Comparison of ENCODE assay signal across 21 mouse cellular contexts in the genomic region with DNA sequence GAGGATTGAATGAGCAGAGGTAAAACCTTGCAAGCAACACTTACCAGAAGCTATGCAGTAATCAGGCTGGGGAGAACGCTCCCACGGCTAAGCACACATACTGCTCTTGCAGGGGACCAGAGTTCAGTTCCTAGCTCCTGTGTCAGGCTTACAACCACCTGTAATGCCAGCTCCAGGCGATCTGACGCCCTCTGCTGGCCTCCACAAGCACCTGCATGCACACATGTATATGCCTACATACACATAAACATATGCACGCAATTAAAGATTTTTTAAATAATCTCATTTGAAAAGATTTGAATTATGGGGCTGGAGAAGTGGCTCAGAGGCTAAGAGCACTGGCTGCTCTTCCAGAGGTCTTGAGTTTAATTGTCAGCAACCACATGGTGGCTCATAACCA. TPM values are rescaled to one million over a fixed set of nuclear protein-coding genes. Genes with fewer than 3 reads are reported as not detected.
DNase-seq lines count a peak whose midpoint lies in the region; ATAC-seq and TF ChIP-seq lines count a peak whose summit lies in the region.
"Had no signal": no experiment of that assay in that cellular context is flagged by ENCODE, and none has a peak within 500 bp of the region (broad histone marks: within the 10 kb centered on the region; RNA-seq: fewer than 3 reads in every experiment).

No protein-coding gene starts in this region.

- H3K4me3 ChIP-seq in cerebellum, adult 2 months (replicated peaks; ENCODE audit: insufficient read depth, low read depth, low read length): no peak overlapping the region
- no peak overlapping the region for H3K4me3 ChIP-seq in left cerebral cortex, adult 2 months
- no peak overlapping the region for H3K4me3 ChIP-seq in midbrain, postnatal 0 days (ENCODE audit: low read depth, low read length)
- no peak overlapping the region for H3K4me3 ChIP-seq in midbrain, embryonic 16.5 days (ENCODE audit: low read depth, low read length)
- no peak overlapping the region for H3K4me3 ChIP-seq in small intestine, adult 2 months (ENCODE audit: low read depth, low read length)
- no peak overlapping the region for H3K4me3 ChIP-seq in forebrain, embryonic 10.5 days
- H3K4me3 ChIP-seq: embryonic facial prominence, embryonic 13.5 days; heart, embryonic 13.5 days; hindbrain, embryonic 13.5 days; intestine, embryonic 15.5 days; limb, embryonic 15.5 days; lung, embryonic 15.5 days; midbrain, embryonic 15.5 days had no signal

- 80% methylated on average over 5 of the region's 5 CpGs for WGBS in cerebellum, adult 2 months
- WGBS in midbrain, postnatal 0 days: 81% methylated on average over 5 of the region's 5 CpGs
- WGBS in midbrain, embryonic 16.5 days: 81% methylated on average over 5 of the region's 5 CpGs
- 75% methylated on average over 5 of the region's 5 CpGs for WGBS in small intestine, adult 2 months
- WGBS in forebrain, embryonic 10.5 days: 77% methylated on average over 5 of the region's 5 CpGs

- no peak for DNase-seq in cerebellum, adult 2 months
- no peak for DNase-seq in left cerebral cortex, adult 2 months (ENCODE audit: extremely low spot score in 1 of 2, low spot score in 2 of 2)
- no peak for DNase-seq in left cerebral cortex, adult 11 months (ENCODE audit: low spot score)
- no peak for DNase-seq in midbrain, postnatal 0 days (ENCODE audit: low spot score)
- no peak for DNase-seq in forebrain, embryonic 10.5 days (ENCODE audit: extremely low spot score, low spot score)
- DNase-seq: adrenal gland, adult 8-10 months; cerebellum, postnatal 10 days; forebrain, postnatal 0 days; layer of hippocampus, postnatal 36 days; right cerebral cortex, postnatal 25 days; thymus, postnatal 25 days had no signal

- no peaks in the 10 kb centered on the region for H3K27me3 ChIP-seq in cerebellum, adult 2 months (ENCODE audit: control insufficient read depth, insufficient read depth, low read length)
- no peaks in the 10 kb centered on the region for H3K27me3 ChIP-seq in midbrain, postnatal 0 days (ENCODE audit: insufficient read depth, low read length)
- no peaks in the 10 kb centered on the region for H3K27me3 ChIP-seq in midbrain, embryonic 16.5 days (ENCODE audit: control insufficient read depth, insufficient read depth, low read depth, low read length)
- no peaks in the 10 kb centered on the region for H3K27me3 ChIP-seq in small intestine, adult 2 months (ENCODE audit: control insufficient read depth, insufficient read depth, low read length)
- no peaks in the 10 kb centered on the region for H3K27me3 ChIP-seq in forebrain, embryonic 10.5 days (ENCODE audit: poor library complexity, severe bottlenecking)
- H3K27me3 ChIP-seq: embryonic facial prominence, embryonic 13.5 days; heart, embryonic 13.5 days; hindbrain, embryonic 13.5 days; intestine, embryonic 15.5 days; limb, embryonic 15.5 days; lung, embryonic 15.5 days; midbrain, embryonic 15.5 days had no signal

- H3K9ac ChIP-seq in midbrain, postnatal 0 days (replicated peaks; ENCODE audit: low read length, poor library complexity, severe bottlenecking): no peak overlapping the region
- no peak overlapping the region for H3K9ac ChIP-seq in midbrain, embryonic 16.5 days (ENCODE audit: low read depth, low read length)
- H3K9ac ChIP-seq: embryonic facial prominence, embryonic 13.5 days; forebrain, postnatal 0 days; heart, embryonic 13.5 days; hindbrain, embryonic 13.5 days; intestine, embryonic 15.5 days; limb, embryonic 15.5 days; lung, embryonic 15.5 days; midbrain, embryonic 15.5 days had no signal

- no peak for TF ChIP-seq CTCF in cerebellum, adult 2 months (IDR thresholded peaks at IDR 0.05; ENCODE audit: borderline replicate concordance, insufficient read depth, low read depth, low read length)
- peak; percentile 31 for TF ChIP-seq CTCF in left cerebral cortex, adult 2 months (IDR thresholded peaks at IDR 0.05)
- TF ChIP-seq CTCF in midbrain, postnatal 0 days (IDR thresholded peaks at IDR 0.05): peak; percentile 37
- peak; percentile 17; the same call in 1 of the 2 replicates for TF ChIP-seq CTCF in small intestine, adult 2 months (IDR thresholded peaks at IDR 0.05; ENCODE audit: extremely low read depth, insufficient read length, insufficient replicate concordance, low read depth, low read length)

- H3K27ac ChIP-seq in cerebellum, adult 2 months (ENCODE audit: insufficient read depth, low read length): peak overlapping the region; percentile 43; the same call in 1 of the 2 replicates
- peak overlapping the region; percentile 71 for H3K27ac ChIP-seq in left cerebral cortex, adult 2 months
- H3K27ac ChIP-seq in midbrain, postnatal 0 days (ENCODE audit: low read depth, low read length): no peak overlapping the region
- H3K27ac ChIP-seq in midbrain, embryonic 16.5 days (ENCODE audit: low read length): no peak overlapping the region
- H3K27ac ChIP-seq in small intestine, adult 2 months (ENCODE audit: insufficient read depth, low read depth, low read length): no peak overlapping the region
- H3K27ac ChIP-seq in forebrain, embryonic 10.5 days: no peak overlapping the region
- H3K27ac ChIP-seq: embryonic facial prominence, embryonic 13.5 days; heart, embryonic 13.5 days; hindbrain, embryonic 13.5 days; intestine, embryonic 15.5 days; limb, embryonic 15.5 days; lung, embryonic 15.5 days; midbrain, embryonic 15.5 days had no signal

- ATAC-seq in cerebellum, adult (ENCODE audit: insufficient number of reproducible peaks, low FRiP score, low TSS enrichment): no peak
- ATAC-seq in midbrain, postnatal 0 days (ENCODE audit: low FRiP score): no peak
- ATAC-seq in midbrain, embryonic 16.5 days: no peak
- ATAC-seq: forebrain, postnatal 0 days; intestine, embryonic 15.5 days; midbrain, embryonic 15.5 days had no signal

- H3K36me3 ChIP-seq in midbrain, postnatal 0 days (ENCODE audit: insufficient read depth, low read length): no peaks in the 10 kb centered on the region; the same call in none of the 2 replicates
- H3K36me3 ChIP-seq in midbrain, embryonic 16.5 days (ENCODE audit: control insufficient read depth, insufficient read depth, low read length): peaks cover 3% of the 10 kb centered on the region; the same call in 1 of the 2 replicates
- H3K36me3 ChIP-seq in small intestine, adult 2 months (ENCODE audit: control insufficient read depth, insufficient read depth, low read length): peaks cover 1% of the 10 kb centered on the region; the same call in 1 of the 2 replicates
- H3K36me3 ChIP-seq in forebrain, embryonic 10.5 days (replicated peaks): no peaks in the 10 kb centered on the region
- H3K36me3 ChIP-seq: embryonic facial prominence, embryonic 13.5 days; intestine, embryonic 15.5 days; limb, embryonic 15.5 days; lung, embryonic 15.5 days; midbrain, embryonic 15.5 days had no signal

- no peaks in the 10 kb centered on the region for H3K9me3 ChIP-seq in midbrain, postnatal 0 days (ENCODE audit: low read length)
- H3K9me3 ChIP-seq in midbrain, embryonic 16.5 days (replicated peaks; ENCODE audit: control insufficient read depth, low read length, poor library complexity, severe bottlenecking): 0 out of 2 replicates have a peak, but pooled peaks cover 3% of the 10 kb centered on the region
- peaks cover 4% of the 10 kb centered on the region; the same call in 1 of the 2 replicates for H3K9me3 ChIP-seq in forebrain, embryonic 10.5 days
- H3K9me3 ChIP-seq: heart, embryonic 13.5 days; hindbrain, embryonic 13.5 days; intestine, embryonic 15.5 days; limb, embryonic 15.5 days; lung, embryonic 15.5 days; midbrain, embryonic 15.5 days had no signal

- intact Hi-C loops in left cerebral cortex, adult 2 months (cut with DNase I): loop anchor here (10.0 kb wide), 1 partner anchor 198 kb away; no protein-coding TSS in a partner anchor

- no peak overlapping the region for H3K4me2 ChIP-seq in midbrain, postnatal 0 days (ENCODE audit: low read depth, low read length, poor library complexity, severe bottlenecking)
- H3K4me2 ChIP-seq in midbrain, embryonic 16.5 days (ENCODE audit: low read length): no peak overlapping the region
- H3K4me2 ChIP-seq: embryonic facial prominence, embryonic 13.5 days; heart, embryonic 13.5 days; hindbrain, embryonic 13.5 days; intestine, embryonic 15.5 days; limb, embryonic 15.5 days; lung, embryonic 15.5 days; midbrain, embryonic 15.5 days had no signal

- H3K4me1 ChIP-seq in cerebellum, adult 2 months (ENCODE audit: control insufficient read depth, insufficient read depth, low read length): no peaks in the 10 kb centered on the region
- no peaks in the 10 kb centered on the region; the same call in 1 of the 2 replicates for H3K4me1 ChIP-seq in midbrain, postnatal 0 days (ENCODE audit: insufficient read depth, low read length)
- H3K4me1 ChIP-seq in midbrain, embryonic 16.5 days (ENCODE audit: control insufficient read depth, insufficient read depth, low read length): no peaks in the 10 kb centered on the region
- H3K4me1 ChIP-seq in small intestine, adult 2 months (ENCODE audit: control insufficient read depth, insufficient read depth, insufficient read length, low read length): 0 out of 2 replicates have a peak, but pooled peaks cover 2% of the 10 kb centered on the region
- H3K4me1 ChIP-seq in forebrain, embryonic 10.5 days: peaks cover 19% of the 10 kb centered on the region
- H3K4me1 ChIP-seq: embryonic facial prominence, embryonic 13.5 days; intestine, embryonic 15.5 days; lung, embryonic 15.5 days had no signal

- TF ChIP-seq POLR2A in cerebellum, adult 2 months (IDR thresholded peaks at IDR 0.05; ENCODE audit: borderline replicate concordance, insufficient read depth, low read length): no peak
- TF ChIP-seq POLR2A in small intestine, adult 2 months (IDR thresholded peaks at IDR 0.05; ENCODE audit: low read depth, low read length): no peak

RNA-seq across cellular contexts. Expression of a gene that starts 25.5 kb away (rescaled TPM):
- polyA plus RNA-seq in cerebellum, adult 2 months (2012; rRNA removed): 2.5 and 3.0 TPM in 2 replicates
- total RNA-seq in left cerebral cortex, adult 2 months (2021): 1 to 10 TPM; 1.2 to 1.6 TPM
- total RNA-seq in midbrain, postnatal 0 days (2014; rRNA removed): 6.4 and 6.6 TPM in 2 replicates
- polyA plus RNA-seq in midbrain, postnatal 0 days (2015; fragmentation: Nextera tagmentation; extraction: Ambion mirVana): 3.8 TPM in 2 replicates
- 4.7 and 5.4 TPM in 2 replicates for polyA plus RNA-seq in midbrain, embryonic 16.5 days (2015; fragmentation: Nextera tagmentation; extraction: Ambion mirVana)
- 14.0 and 21.3 TPM in 2 replicates for polyA plus RNA-seq in small intestine, adult 2 months (2012; rRNA removed)
- 49.1 and 49.8 TPM in 2 replicates for polyA plus RNA-seq in forebrain, embryonic 10.5 days (2016; fragmentation: Nextera tagmentation; extraction: Ambion mirVana)

RNA-seq across cellular contexts. Expression of a gene that starts 52.2 kb away (rescaled TPM):
- polyA plus RNA-seq in cerebellum, adult 2 months (2012; rRNA removed): 23.1 and 23.3 TPM in 2 replicates
- total RNA-seq in left cerebral cortex, adult 2 months (2021): 10 to 100 TPM; 20.6 to 20.9 TPM
- total RNA-seq in midbrain, postnatal 0 days (2014; rRNA removed): 24.7 and 26.9 TPM in 2 replicates
- 9.7 and 11.4 TPM in 2 replicates for polyA plus RNA-seq in midbrain, postnatal 0 days (2015; fragmentation: Nextera tagmentation; extraction: Ambion mirVana)
- 12.6 and 14.9 TPM in 2 replicates for polyA plus RNA-seq in midbrain, embryonic 16.5 days (2015; fragmentation: Nextera tagmentation; extraction: Ambion mirVana)
- 7.5 and 16.4 TPM in 2 replicates for polyA plus RNA-seq in small intestine, adult 2 months (2012; rRNA removed)
- 19.2 and 19.6 TPM in 2 replicates for polyA plus RNA-seq in forebrain, embryonic 10.5 days (2016; fragmentation: Nextera tagmentation; extraction: Ambion mirVana)

Comparison
In these comparisons a context has a peak if more than half of its experiments do, and no peak if none do; other contexts are left out.
1. H3K27ac ChIP-seq: peak in cerebellum, adult 2 months (single experiment) and left cerebral cortex, adult 2 months (single experiment); none in midbrain, postnatal 0 days (single experiment), midbrain, embryonic 16.5 days (single experiment), small intestine, adult 2 months (single experiment) and forebrain, embryonic 10.5 days (single experiment).